Mouse (Mus musculus) bone marrow, adult 2 months (tissue): ENCODE measurements at regions not wholly inside any gene's neighbourhood (a gene's known extent, or its start where the extent isn't known, plus 50 kb on each side); places are given as distances from the start of the nearest gene placed in this dataset.

Source experiments
- CTCF ChIP-seq: fragments of 200-500 bp; IDR thresholded peaks from 2 replicates; pipeline ENCODE4 v1.5.1; 2011; ENCODE audit warnings: low read length, control low read depth; ENCODE audit not compliant: control insufficient read depth, insufficient read depth
- POLR2A ChIP-seq: fragments of 200-500 bp; IDR thresholded peaks from 2 replicates; pipeline ENCODE4 v1.6.1; 2011; ENCODE audit warnings: low read depth, mild to moderate bottlenecking, control low read depth, low read length, borderline replicate concordance; ENCODE audit not compliant: control insufficient read depth

DNA sequence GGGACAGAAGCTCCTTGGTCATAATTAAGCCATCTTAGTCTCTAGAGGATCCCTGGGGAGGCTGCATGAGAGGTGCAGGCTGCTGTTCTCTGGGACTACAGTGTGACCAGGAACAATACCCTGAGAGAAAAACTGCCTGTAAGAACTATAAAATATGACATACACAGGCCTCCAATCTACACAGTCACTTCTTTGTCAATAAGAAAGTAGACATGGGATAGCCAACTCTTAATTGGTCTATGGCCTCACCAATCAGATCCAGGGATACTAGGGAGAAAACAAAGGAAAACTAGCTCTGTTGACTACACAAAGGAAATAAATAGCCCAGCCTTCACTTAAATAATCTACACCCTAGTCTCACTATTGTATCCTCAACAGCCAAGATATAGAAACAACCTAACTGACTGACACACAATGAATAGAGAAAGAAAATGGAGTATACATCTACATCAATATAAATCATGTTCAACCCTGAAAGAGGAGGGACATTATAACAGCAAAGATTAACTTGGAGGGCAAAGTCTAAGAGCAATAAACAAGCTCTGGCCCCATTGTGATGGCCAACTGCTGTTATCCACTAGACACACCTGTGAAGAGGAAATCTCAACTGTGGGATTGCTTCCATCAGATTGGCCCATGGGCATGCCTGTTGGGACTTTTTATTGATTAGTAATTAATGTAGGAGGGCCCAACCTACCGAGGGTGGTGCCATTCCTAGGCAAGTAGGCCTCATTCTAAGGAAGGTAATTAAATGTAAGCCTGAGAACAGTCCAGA, 166.6 kb upstream of the Mgmt start:
- no peak for TF ChIP-seq POLR2A
- TF ChIP-seq CTCF: no peak
